Mouse (Mus musculus) sigmoid colon, adult 10 weeks (tissue): ENCODE measurements around the gene Sfxn3. TPM values are rescaled to one million over a fixed set of nuclear protein-coding genes. Genes with fewer than 3 reads are reported as not detected.

Source experiments
- polyA plus RNA-seq: library from polyadenylated mRNA; stranded (reverse); fragments of 350-450 nt; fragmentation: Illumina TruSeq; extraction: RNeasy Lipid Tissue Mini Kit (QIAGEN cat#74804); gene quantifications from one replicate; pipeline ENCODE4 v1.2.3, GENCODE M21; 2014; ENCODE audit warnings: low read depth, low replicate concordance

Gene Sfxn3
- polyA plus RNA-seq: 30.7 TPM

GRCm38 (mm10) chr19:45047417-45047934 is at the start of gene Sfxn3:
TSS of gene Sfxn3 (plus strand) at chr19:45047503.

GRCm38 (mm10) chr19:45005444-45005843 is 41.9 kb upstream of the Sfxn3 start, which contains the start of gene Twnk:
TSS of gene Twnk (plus strand) at chr19:45005663.

GRCm38 (mm10) chr19:45005957-45006712 is 41.2 kb upstream of the Sfxn3 start, which contains the start of gene Mrpl43:
TSS of gene Mrpl43 (minus strand) at chr19:45006442.

GRCm38 (mm10) chr19:45014335-45014971 is 32.9 kb upstream of the Sfxn3 start, which contains the start of gene Lzts2:
TSS of gene Lzts2 (plus strand) at chr19:45014414.

GRCm38 (mm10) chr19:45045651-45046050 is 1.7 kb upstream of the Sfxn3 start, which contains the start of gene Pdzd7:
TSS of gene Pdzd7 (minus strand) at chr19:45045717.

GRCm38 (mm10) chr19:45074580-45075322 is 27.4 kb downstream of the Sfxn3 start, which contains the start of gene Kazald1:
TSS of gene Kazald1 (plus strand) at chr19:45075241.

Other genes with a start within 250 kb of the Sfxn3 start
- gene Slf2, start 116.4 kb upstream of the Sfxn3 start, polyA plus RNA-seq: 48.4 TPM
- gene Sema4g, start 58.4 kb upstream of the Sfxn3 start, polyA plus RNA-seq: 50.9 TPM
- 4.6 TPM for gene Twnk, start 41.8 kb upstream of the Sfxn3 start, polyA plus RNA-seq
- gene Mrpl43, start 41.1 kb upstream of the Sfxn3 start, polyA plus RNA-seq: 13.8 TPM
- gene Lzts2, start 33.1 kb upstream of the Sfxn3 start, polyA plus RNA-seq: 11.9 TPM
- gene Pdzd7, start 1.8 kb upstream of the Sfxn3 start, polyA plus RNA-seq: 6.2 TPM
- 0.44 TPM for gene Kazald1, start 27.7 kb downstream of the Sfxn3 start, polyA plus RNA-seq
- not detected for gene Tlx1, start 103.2 kb downstream of the Sfxn3 start, polyA plus RNA-seq
- not detected for gene Lbx1, start 188.3 kb downstream of the Sfxn3 start, polyA plus RNA-seq